Mouse (Mus musculus): ENCODE measurements around the gene Polr2a.
"Not testable (repeated sequence)": the region's sequence is repeated elsewhere in the genome, so short reads cannot be mapped to it uniquely, and the experiment has no call there.

Gene Polr2a

DNA sequence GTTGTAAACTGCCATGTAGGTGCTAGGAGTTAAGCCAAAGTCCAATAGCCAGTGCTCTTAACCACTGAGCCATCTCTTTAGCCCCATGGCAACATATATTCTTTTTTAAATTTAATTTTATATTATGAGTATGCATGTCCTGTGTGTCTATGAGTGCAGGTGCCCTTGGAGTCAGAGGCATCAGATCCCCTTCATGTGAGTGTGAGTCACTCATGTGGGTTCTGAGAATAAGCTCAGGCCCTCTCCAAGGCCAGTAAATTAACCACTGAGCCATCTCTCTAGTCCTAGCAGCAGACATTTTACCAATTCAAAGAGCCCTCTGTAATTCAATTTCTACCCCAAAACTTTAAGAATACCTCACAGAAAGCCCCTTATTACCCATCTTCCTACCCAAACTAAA is 5.8 kb downstream of the Polr2a start:
- DNase-seq (ENCODE audit: low spot score) = no peak

DNA sequence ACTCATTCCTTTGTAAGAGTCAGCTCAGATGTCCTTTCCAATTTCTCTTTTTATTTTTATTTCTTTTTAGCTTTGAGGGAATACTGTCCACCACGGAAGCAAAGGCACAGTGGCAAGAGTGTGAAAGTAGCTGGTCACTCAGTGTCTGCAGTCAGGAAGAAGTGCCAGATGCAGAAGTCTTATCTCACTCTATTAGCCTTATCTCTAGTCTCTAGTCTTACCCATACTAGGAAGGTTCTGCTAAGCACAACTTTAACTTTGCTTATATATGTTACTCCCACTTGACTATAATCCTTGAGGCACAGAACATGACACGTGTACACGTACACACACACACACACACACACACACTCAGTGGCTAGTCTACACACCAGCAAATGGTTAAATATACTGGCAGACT is 6.8 kb downstream of the Polr2a start:
- DNase-seq (ENCODE audit: low spot score) = no peak

DNA sequence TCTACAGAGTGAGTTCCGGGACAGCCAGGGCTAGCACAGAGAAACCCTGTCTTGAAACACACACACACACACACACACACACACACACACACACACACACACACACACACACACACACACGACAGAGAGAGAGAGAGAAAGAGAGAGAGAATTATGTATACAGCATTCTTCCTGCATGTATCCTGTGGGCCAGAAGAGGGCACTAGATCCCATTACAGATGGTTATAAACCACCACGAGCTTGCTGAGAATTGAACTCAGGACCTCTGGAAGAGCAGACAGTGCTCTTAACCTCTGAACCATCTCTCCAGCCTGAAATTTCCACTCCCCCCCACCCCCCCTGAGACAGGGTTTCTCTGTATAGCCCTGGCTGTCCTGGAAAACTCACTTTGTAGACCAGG is 27.0 kb downstream of the Polr2a start:
- not testable (repeated sequence) for DNase-seq (ENCODE audit: low spot score)

DNA sequence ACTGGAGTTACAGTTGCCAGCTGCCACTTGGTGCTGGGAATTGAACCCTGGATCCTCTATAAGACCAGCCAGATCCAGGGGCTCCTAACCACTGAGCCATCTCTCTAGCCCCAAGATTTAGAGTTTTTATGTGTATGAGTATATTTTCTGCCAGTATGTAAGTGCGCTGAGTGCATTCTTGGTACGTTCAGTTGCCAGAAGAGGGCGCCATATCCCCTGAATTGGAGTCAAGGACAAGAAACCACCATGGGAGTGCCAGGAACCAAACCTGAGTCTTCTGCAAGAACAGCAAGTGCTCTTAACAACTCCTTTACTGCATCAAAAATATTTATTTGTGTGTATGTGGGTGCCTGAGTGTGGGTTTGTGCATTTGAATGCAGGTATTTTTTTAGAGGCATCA is 29.4 kb downstream of the Polr2a start:
- peak; percentile 61 for DNase-seq (ENCODE audit: low spot score)

DNA sequence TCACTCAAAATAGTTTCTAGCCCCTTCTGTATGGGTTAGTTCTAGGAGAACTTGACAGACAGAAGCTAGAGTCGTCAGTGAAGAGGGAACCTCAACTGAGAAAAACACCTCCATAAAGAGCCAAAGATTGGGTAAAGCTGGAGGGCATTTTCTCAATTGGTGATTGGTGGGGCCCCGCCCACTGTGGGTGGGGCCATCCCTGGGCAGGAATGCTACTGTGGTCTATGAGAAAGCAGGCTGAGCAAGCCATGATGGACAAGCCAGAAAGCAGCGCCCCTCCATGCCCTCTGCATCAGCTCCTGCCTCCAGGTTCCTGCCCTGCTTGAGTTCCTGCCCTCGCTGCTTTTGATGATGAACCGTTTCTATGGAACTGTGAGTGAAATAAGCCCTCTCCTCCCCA is 32.5 kb downstream of the Polr2a start:
- DNase-seq (ENCODE audit: low spot score) = no peak

DNA sequence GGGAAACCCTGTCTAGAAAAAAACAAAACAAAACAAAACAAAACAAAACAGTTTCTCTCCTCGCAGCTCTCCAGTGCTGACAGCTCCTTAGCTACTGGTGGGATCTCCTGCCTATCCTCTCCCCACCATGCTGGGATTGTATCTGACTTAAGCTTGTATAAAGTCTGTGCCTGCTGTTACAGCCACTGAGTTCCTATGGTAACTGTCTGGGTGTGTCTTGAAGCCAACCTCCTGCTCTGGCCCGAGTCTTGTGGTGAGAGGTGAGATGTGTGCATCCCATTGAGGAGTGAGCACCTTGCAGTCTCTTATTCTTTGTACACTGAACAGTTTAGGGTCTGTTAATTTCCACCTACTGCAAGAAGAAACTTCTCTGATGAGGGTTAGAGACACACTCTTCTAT is 35.4 kb downstream of the Polr2a start:
- no peak for DNase-seq (ENCODE audit: low spot score)

DNA sequence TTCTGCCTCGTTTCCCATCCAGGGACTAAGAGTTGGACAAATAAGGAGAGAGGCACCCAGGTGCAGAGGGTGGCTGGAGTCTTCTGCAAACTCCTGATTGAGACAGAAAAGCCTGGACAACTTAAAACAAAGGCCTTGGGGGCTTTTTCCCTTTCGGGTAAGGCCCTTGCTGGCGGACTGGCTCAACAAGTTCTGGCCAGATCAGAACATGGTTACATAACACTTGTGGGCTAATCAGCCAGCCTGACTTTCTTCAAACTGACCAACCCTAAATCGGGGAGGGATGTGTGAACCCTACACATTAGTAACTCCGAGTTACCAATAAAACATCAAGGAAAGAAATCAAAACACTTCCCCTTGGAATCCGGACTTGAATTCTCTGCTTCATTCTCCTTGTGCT is 37.6 kb downstream of the Polr2a start:
- DNase-seq (ENCODE audit: low spot score) = no peak

DNA sequence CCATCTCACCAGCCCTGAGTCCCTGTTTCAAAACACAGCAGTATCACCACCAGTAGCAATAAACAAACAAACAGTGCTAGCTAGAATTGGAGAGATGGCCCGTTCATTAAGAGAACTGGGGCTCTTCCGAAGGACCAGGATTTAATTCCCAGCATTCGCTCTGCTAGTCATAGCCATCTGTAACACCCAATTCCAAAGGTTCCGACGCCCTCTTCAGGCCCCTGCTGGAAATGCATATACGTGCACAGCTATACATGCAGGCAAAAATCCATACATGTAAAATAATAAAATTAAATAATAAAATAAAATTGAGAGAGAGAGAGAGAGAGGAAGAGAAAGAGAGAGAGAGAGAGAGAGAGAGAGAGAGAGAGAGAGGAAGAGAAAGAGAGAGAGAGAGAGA is 39.0 kb downstream of the Polr2a start:
- DNase-seq (ENCODE audit: low spot score) = peak; percentile 12

DNA sequence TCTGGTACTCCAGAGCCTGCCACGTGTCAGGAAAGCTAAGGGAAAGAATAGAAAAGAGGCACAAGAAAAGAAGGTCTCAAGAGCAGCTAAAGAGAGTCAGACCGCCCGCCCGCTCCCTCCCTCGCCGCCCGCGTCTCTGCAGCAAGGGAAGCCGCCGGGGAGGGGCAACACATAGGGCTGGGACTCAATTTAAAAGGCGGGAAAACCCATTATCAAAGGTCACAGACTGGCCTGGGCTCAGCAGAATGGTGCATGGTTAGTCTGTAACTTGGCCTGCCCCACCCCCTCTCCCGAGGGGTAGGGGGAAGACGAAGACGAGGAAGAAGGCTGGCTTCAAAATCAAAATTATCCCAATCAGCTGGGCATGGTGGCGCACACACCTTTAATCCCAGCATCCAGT is 39.8 kb downstream of the Polr2a start:
- DNase-seq (ENCODE audit: low spot score) = peak; percentile 16

DNA sequence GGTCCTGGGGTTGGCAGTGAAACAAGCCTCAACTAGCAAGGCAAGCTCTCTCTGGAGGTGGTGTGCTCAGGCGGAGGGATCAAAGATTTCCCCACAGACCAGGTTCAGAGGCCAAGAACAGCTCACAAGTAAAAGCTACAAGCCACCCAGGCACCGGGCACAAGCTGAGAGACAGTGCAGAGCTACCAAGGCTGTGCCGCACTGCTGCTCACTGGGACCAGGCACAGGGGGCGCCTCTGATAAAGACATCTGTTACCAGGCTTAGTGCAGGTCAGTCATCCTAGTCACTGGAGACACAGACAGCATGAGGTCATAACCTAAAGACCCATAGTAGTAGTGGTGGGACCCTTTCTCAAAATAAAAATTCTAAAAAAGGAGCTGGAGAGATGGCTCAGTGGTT is 41.5 kb downstream of the Polr2a start:
- no peak for DNase-seq (ENCODE audit: low spot score)

DNA sequence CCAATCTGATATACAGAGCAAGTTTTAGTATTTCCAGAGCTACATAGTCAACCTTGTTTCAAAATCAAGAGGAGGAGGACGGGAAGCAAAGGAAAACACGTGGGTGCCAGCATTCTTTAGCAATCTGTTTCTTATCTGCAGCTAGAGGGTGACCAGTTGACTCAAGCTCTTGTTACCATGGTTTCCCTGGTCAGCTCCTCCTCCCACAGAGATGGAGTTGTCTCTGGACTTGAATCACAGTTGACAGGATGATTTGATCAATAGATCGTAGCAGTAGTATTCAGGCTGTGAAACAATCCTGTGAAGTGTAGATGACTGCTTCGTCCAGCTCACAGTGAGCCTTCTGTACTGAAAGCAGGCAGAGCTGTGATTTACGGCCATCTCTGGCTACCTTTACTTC is 42.5 kb downstream of the Polr2a start:
- no peak for DNase-seq (ENCODE audit: low spot score)

DNA sequence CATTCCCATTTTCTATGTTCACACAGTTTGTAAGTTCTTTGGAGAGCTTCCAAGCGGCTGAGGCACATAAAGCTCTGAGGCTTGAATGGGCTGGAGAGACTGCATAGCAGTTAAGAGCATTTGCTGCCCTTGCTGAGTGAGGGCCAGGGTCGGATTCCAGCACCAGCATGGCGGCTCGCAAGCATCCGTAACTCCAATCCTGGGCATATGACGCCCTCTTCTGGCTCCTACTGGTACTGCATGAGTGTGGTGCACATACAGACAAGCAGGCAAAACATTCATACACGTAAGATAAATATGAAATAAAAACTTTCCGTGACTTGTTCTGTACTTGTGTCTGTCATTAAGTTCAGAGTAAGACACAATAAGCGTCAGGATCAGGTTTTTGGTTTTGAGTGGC is 43.0 kb downstream of the Polr2a start:
- peak; percentile 23 for DNase-seq (ENCODE audit: low spot score)

DNA sequence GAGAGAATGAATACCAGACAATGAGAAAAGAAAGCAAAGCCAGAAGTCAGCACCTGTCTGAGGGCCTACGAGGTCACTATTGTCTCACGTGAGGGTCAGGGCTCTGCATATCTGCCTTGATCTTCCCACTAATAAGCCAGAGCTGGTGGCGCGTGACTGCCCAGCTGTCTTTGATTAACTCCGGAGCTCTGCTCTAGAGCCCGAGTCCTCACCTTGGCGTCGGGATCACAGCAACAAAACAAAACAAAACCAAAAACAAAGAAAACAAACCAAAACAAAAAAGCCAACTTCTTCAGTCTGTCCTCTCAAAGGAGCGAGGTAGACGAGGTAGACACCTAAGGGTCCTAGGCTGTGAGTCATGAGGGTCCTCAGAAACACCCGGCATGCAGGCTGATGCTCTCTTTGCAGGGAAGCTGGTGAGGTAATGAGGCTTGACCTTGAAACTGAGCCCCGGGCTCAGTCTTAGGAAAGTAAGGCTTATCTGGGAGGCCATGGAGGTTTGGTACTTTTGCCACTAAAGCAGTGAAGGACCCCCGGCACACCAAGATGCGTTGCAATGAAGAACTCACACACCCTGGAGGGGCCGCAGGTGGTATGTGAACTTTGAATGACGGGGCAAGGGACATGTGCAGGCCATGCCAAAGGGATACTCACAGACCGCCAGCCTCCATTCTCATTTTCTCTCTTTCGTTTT is 43.7 kb downstream of the Polr2a start:
- DNase-seq (ENCODE audit: low spot score) = no peak

DNA sequence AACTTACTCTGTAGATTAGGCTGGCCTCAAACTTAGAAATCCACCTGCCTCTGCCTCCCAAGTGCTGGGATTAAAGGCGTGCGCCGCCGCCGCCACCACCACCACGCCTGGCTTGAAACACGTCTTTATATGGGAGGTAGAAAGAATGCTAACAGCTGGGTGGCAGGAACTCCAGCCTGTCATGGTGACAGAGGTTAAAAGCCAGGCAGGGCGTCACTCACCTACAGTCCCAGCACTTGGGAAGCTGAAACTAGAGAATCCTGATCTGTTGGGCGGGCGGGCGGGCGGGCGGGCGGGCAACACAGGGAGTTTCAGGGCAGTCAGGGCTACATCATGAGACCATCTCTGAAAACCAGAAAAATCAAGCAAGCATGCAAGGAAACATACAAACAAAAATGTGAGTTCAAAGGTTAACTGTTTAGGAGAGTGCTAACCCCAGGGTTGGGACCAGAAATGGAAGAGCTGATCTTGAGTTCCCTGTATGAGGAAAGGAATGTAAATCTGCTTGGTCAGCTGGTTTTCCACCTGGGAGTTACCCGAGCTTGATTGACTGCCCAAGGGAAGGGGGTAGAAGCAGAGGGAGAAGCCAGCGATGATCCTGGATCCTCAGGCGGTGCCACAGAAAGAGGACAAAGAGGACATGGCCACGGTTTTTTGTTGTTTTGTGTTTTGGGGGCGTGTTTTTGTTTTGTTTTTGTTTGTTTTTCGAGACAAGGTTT is 45.3 kb downstream of the Polr2a start:
- DNase-seq (ENCODE audit: low spot score) = no peak

DNA sequence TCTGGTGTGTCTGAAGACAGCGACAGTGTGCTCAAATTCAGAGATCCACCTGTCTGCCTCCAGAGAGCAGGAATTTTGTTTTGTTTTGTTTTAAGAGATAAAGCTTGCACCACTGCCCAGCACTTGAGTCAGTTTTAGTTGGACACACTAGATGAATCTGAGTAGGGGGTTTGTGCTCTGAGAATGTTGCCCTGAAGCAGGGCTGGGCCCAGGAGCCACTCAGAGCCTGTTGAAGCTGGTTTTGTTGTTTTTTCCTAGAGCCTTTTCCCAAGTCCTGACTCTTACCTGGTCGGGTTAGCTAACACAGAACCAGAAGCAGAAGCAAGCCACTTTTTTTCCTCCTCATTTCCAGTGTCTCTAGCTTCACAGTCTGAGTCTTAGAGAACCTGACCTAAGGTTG is 47.4 kb downstream of the Polr2a start:
- no peak for DNase-seq (ENCODE audit: low spot score)

DNA sequence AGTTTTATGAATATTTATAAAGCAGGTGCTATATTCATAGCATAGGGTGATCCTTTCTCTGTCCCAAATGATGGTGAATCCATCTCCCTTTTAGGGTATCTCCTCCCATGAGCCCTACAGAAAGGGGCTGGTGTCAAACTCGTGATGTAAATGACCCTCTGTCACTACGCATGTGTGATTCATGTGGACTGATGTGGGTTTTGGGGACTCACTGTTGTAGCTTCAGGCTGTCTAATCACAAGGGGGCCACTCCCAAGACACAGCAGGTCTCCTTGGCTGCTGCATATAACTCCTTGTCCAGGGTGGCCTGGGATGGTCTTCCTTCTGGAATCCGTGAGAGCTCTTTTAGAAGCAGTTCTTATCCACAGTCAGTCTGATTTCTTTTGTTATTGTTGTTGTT is 48.0 kb downstream of the Polr2a start:
- no peak for DNase-seq (ENCODE audit: low spot score)

DNA sequence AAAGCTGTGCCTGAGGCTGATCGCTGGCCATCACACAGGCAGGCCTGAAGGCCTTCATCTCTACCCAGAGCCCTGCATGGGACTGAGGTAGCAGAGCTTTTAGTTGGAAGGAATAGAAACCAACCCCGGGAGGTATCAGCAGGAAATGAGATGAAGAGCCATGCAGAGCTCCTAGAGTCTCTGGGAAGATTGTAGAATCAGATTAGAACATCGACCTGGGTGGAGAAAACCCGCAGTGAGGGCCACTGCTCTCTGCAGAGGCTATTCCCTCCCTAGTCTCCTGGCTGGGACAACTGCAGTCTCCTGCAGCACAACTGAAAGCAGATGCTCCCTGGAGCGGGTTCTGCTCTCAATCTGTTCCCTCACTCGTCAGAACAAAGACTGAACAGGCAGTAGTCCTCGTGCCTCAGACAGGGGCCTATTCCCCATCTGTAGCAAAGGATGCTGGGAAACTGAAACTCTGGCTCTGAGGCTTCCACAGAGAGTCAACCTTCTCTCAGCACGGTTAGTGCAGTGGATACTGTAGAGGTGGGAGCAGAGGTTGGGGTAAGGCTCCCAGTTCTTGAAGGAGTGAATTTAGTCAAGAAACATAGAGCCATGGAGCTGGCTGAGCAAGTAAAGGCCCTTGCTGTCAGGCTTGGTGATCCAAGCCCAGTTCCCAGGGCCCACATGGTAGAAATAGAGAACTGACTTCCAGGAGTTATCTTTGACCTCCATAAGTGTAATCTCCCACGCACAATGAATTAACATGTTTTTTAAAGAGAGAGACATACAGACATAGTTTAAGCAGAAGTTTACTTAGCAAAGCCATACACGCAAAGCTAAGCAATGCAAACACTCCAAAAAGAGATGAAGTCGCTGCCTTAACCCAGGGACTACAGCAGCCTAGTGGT is 48.6 kb downstream of the Polr2a start:
- DNase-seq (ENCODE audit: low spot score) = peak; percentile 28

DNA sequence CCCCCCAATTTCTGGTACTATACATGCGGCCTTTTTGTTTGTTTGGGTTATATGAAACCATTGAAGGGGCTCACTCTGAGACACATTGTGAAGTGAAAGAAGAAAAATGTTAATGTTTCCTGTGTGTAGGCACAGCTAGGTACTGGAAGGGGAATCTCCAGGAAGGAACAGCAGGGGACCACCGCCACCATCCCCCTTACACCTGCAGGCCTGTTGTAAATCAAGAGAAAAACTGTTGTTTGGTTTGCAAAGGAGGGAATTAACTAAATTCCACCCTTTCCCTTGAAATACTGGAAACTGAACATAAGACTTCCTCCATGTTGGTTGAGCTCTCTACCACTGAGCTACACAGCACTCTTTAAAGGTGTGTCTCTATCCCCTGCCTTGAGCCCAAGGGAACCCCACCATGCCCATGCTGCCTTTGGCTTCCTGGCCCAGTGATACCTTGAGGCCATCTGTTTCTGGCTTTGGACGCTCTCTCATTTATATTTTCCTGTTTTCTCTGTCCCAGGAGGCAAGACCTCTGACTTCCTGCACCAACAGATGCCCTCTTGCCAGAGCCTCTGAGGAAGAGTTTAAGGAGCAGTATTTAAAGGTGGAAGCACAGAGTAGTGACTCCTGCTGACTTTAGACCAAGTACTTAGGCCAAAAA is 49.7 kb downstream of the Polr2a start:
- no peak for DNase-seq (ENCODE audit: low spot score)

DNA sequence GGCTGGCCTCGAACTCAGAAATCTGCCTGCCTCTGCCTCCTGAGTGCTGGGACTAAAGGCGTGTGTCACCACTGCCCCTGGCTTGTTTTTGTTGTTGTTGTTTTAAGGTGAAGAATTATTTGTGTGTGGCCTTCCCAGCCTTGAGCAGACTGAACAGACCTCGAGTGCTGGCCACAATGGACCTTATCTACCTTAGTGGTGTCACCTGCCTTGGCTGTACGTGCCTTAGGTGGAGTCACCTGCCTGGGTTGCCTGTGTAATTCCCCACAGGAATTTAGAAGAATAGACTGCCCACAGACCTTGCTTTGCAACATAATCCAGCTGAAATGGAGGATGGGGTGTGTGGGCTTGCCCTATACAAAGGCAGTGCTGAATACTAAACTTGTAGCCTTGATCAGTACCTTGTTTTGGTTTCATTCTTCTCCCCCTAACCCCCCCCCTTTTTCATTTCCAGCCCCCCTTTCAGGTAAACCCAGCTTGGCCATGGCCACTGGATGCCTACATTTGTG is 50.5 kb downstream of the Polr2a start:
- DNase-seq (ENCODE audit: low spot score) = no peak

DNA sequence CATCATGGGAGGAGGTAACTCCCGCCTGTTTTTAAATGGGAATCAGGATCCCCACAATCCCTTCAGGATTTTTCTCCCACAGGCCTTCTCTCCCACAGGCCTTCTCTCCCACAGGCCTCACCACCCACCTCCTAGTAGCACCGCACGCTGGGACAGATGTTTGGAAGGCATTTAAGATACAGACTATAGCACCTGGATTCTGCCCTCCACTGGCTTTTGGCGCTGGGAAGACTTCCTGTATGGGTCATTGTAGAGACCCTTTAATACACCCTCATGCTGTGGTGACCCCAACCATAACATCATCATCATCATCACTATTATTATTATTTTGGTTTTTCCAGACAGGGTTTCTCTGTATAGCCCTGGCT is 51.0 kb downstream of the Polr2a start:
- DNase-seq (ENCODE audit: low spot score) = no peak

DNA sequence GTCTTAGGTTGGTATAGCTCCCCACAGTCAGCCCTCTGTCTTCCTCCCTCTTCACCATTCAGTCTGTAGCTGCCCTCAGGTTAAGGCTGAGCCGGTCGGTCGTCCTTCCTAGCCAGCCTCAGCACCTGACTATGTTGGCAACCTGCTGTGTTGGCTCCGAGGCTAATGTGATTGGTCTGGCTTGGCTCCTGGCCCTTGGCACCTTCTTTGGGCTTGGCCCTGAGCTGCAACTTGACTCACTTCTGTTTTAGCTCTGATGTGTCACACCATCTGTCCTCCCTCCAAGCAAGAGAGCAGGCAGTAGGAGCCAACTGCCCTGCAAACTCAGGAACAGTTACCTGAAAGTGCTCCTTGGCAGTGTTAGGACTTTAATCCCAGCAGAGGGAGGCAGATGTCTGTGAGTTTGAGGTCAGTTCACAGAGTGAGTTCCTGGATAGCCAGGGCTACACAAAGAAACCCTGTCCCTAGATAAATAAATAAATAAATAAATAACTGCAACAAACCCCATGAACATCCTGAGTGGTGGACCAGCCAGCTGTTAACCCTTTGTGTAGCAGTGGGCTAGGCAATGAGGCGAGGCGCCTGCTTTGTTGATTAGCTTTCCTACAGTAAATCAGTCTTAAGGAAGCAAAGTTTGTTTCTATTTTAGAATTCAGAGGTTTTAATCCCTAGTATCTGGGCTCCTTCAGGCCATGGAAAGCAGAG is 51.5 kb downstream of the Polr2a start:
- no peak for DNase-seq (ENCODE audit: low spot score)

DNA sequence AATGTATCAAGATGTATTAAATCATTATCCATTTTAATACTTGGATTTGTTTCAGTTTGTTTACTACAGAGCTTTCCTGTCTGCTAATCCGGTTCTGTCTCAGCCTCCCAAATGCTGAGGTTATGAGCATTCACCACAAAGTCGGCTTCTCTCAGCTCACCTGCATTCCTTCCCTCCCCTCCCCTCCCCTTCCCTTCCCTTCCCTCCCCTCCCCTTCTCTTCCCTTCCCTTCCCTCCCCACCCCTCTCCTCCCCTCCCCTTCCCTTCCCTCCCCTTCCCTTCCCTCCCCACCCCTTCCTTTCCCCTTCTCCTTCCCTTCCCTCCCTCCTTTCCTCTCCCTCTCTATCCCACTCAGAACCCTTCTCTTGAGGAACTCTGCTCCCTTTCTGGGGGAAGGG is 53.8 kb downstream of the Polr2a start:
- no peak for DNase-seq (ENCODE audit: low spot score)

All from retina, embryonic 14.5 days (tissue).